Mouse (Mus musculus) forebrain, embryonic 10.5 days (tissue): ENCODE results near the gene Phf10. TPM values are rescaled to one million over a fixed set of nuclear protein-coding genes. Genes with fewer than 3 reads are reported as not detected.
A peak's percentile ranks its signal among the peaks of the same experiment; 100 is the strongest.
"Not testable (repeated sequence)": the region's sequence is repeated elsewhere in the genome, so short reads cannot be mapped to it uniquely, and the experiment has no call there.

ENCODE experiments used
- DNase-seq: peaks from one replicate; pipeline ENCODE4 v3.0.0-alpha.2; 2017; ENCODE audit warnings: low spot score; ENCODE audit errors: extremely low spot score
- H3K27ac ChIP-seq: fragments of 300-500 bp; sonication (generic); 2 replicates; pipeline ENCODE4 v1.5.1; 2016; ENCODE audit warnings: mild to moderate bottlenecking
- H3K27me3 ChIP-seq: fragments of 300-500 bp; sonication (generic); 2 replicates; pipeline ENCODE4 v1.6.1; 2016; ENCODE audit warnings: mild to moderate bottlenecking; ENCODE audit not compliant: poor library complexity, severe bottlenecking
- H3K36me3 ChIP-seq: fragments of 300-500 bp; sonication (generic); replicated peaks from 2 replicates; pipeline ENCODE4 v1.6.1; 2016; ENCODE audit warnings: mild to moderate bottlenecking, moderate library complexity
- H3K4me1 ChIP-seq: fragments of 300-500 bp; sonication (generic); 2 replicates; pipeline ENCODE4 v1.6.1; 2016
- H3K4me3 ChIP-seq: fragments of 300-500 bp; sonication (generic); 2 replicates; pipeline ENCODE4 v1.5.1; 2016; ENCODE audit warnings: mild to moderate bottlenecking, moderate library complexity
- H3K9me3 ChIP-seq: fragments of 300-500 bp; sonication (generic); 2 replicates; pipeline ENCODE4 v1.6.1; 2016; ENCODE audit warnings: mild to moderate bottlenecking, moderate library complexity
- WGBS: fragments of 180-500 bp; shearing (Covaris S2); methylation state at CpG from one replicate; pipeline ENCODE4 v1.1.7; 2016; 5-methylcytosine and 5-hydroxymethylcytosine counted together
- polyA plus RNA-seq: library from polyadenylated mRNA; unstranded; fragments of >200 nt; fragmentation: Nextera tagmentation; extraction: Ambion mirVana; gene quantifications from 2 replicates; pipeline ENCODE4 v1.2.1, GENCODE M21; 2016

Gene Phf10
- polyA plus RNA-seq, 1 experiment from 2014 or later: 28.2 TPM

DNA sequence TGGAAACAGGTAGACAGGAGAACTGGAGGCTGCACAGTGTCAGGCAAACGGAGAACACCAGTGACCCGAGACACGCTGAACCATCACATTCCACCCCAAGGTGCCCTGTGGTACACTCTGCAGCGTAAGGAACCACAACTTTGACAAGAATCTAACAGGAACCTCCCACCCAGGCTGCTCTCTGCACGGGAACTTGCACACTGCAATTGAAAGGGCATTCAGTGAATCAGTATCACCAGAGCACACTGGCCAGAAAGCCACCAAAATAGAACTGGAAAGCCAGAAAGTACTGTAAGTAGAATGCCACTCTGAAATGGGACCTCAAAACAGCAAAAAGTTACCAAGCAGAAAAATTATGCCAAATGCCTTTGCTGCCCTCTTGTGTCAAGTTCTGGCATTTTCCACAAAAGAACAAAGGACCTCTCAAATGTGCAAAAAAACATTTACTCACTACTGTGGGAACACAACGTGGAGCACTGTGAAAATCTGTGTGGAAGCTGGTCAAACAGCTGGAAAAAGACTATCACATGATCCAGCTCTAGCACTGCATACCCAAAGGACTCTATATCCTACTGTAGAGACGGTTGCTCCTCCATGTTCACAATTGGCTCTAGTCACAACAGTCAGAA, 56.3 kb downstream of the Phf10 start:
- no peak overlapping the region for H3K4me3 ChIP-seq
- no peaks in the 10 kb centered on the region for H3K9me3 ChIP-seq
- DNase-seq: peak; percentile 59
- H3K27ac ChIP-seq: peak overlapping the region; percentile 65; the same call in 1 of the 2 replicates
- H3K27me3 ChIP-seq: no peaks in the 10 kb centered on the region
- WGBS: 57% methylated on average over 7 of the region's 7 CpGs
- no peaks in the 10 kb centered on the region for H3K4me1 ChIP-seq
- no peaks in the 10 kb centered on the region for H3K36me3 ChIP-seq

DNA sequence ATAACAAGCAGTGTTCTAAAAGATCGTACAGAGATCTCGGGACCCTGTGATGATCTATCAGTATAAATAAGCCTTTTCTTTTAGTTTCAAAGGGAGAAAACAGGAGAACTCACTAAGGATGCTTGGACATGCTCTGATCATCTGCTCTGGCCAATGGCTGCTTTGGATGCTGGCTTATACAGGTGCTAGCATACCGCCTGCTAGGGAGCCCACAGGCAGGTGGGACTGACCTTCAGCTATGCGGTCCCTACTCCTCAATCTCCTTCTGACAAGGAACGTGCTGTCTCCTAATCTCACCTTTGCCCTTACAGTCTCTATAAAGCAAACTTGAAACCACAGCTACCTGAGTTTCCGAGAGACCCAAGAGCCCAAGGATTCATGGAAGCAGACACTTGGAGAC, 56.9 kb downstream of the Phf10 start:
- H3K4me1 ChIP-seq: no peaks in the 10 kb centered on the region
- H3K36me3 ChIP-seq: no peaks in the 10 kb centered on the region
- 87% methylated on average over 6 of the region's 6 CpGs for WGBS
- H3K9me3 ChIP-seq: no peaks in the 10 kb centered on the region
- H3K27ac ChIP-seq: no peak overlapping the region
- no peak for DNase-seq
- H3K4me3 ChIP-seq: no peak overlapping the region
- H3K27me3 ChIP-seq: no peaks in the 10 kb centered on the region

DNA sequence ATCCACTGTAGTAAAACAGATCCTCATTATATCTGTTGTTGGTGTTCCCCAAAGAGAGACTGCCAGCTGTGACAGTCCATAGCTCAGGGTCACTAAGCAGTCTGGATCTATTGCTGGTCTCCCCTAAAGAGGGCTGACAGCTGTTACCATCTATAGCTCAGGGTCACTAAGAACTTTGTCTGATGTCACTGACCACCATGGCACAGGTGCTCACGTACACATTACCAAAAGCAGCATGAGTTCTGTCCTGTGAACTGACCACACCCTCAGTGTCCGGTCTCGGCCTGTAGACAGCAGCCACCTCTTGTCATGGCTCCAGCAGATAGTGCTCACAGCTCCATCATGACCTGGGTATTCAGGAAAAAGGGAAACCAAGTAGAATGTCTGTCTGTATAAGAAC, 57.9 kb downstream of the Phf10 start:
- DNase-seq: peak; percentile 12
- Histone ChIP-seq H3K9me3 (no peaks in the 10 kb centered on the region), H3K4me1 (no peaks in the 10 kb centered on the region), H3K27ac (no peak overlapping the region), H3K36me3 (no peaks in the 10 kb centered on the region), H3K4me3 (no peak overlapping the region), H3K27me3 (no peaks in the 10 kb centered on the region)
- 89% methylated on average over 3 of the region's 3 CpGs for WGBS

DNA sequence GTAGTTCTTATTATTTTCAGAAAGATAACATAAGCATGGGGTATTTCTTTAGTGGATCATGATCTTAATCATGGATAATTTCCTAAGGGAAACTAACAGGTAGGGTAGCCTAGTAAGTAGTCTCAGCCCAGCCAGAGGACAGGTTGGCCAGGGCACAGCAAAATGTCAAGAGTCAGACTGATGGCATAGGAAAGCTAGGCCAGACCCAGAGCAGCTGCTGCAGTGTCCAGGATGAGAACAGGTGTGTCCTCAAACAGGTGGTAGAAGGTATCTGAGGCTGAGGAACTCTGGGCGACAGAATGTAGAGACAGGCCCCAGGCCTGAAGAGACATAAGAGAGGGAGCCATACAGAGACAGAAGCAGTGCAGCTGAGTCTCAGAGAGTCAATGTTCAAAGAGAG, 62.1 kb downstream of the Phf10 start:
- no peaks in the 10 kb centered on the region for H3K4me1 ChIP-seq
- H3K36me3 ChIP-seq: no peaks in the 10 kb centered on the region
- 80% methylated on average over 1 of the region's 1 CpGs for WGBS
- no peaks in the 10 kb centered on the region for H3K9me3 ChIP-seq
- H3K27me3 ChIP-seq: no peaks in the 10 kb centered on the region
- peak; percentile 9 for DNase-seq
- no peak overlapping the region for H3K27ac ChIP-seq
- H3K4me3 ChIP-seq: no peak overlapping the region

DNA sequence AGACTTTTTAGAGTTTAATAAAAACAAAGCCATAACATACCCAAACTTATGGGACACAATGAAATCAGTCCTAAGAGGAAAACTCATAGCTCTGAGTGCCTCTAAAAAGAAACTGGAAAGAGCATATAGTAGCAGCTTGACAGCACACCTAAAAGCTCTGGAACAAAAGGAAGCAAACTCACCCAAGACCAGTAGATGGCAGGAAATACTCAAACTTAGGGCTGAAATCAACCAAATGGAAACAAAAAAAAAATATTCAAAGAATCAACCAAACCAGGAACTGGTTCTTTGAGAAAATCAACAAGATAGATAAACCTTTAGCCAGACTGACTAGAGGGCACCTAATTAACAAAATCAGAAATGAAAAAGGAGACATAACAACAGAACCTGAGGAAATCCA, 66.0 kb downstream of the Phf10 start:
- H3K4me1 ChIP-seq, DNase-seq, H3K9me3 ChIP-seq, H3K4me3 ChIP-seq, H3K27ac ChIP-seq, H3K36me3 ChIP-seq, H3K27me3 ChIP-seq: not testable (repeated sequence)

Other genes starting within 250 kb of the Phf10 start
- 5.1 and 5.7 TPM in 2 replicates for gene Wdr27, start 18.1 kb downstream of the Phf10 start, polyA plus RNA-seq
- gene 1600012H06Rik, start 18.1 kb downstream of the Phf10 start, polyA plus RNA-seq: 25.9 and 26.1 TPM in 2 replicates
- 11.2 and 12.5 TPM in 2 replicates for gene 9030025P20Rik, start 17.2 kb upstream of the Phf10 start, polyA plus RNA-seq
- gene Gm3417, start 17.5 kb upstream of the Phf10 start, polyA plus RNA-seq: 0.42 TPM in 1 of 2 replicates, not detected in the other
- 8.6 and 11.1 TPM in 2 replicates for gene Gm3435, start 48.9 kb upstream of the Phf10 start, polyA plus RNA-seq
- gene Ermard, start 79.9 kb upstream of the Phf10 start, polyA plus RNA-seq: 98.4 and 101 TPM in 2 replicates
- gene Tcte3, start 80.2 kb upstream of the Phf10 start, polyA plus RNA-seq: 0.86 and 1.0 TPM in 2 replicates
- 4.8 and 6.6 TPM in 2 replicates for gene Gm3448, start 80.3 kb upstream of the Phf10 start, polyA plus RNA-seq